Mouse (Mus musculus) lung, adult 2 months (tissue): Measurements from ENCODE around the gene Tradd.

Experiments used
- CTCF ChIP-seq: fragments of 200-500 bp; IDR thresholded peaks from 2 replicates; pipeline ENCODE4 v1.5.1; 2011; ENCODE audit warnings: mild to moderate bottlenecking, low read length, control low read depth; ENCODE audit not compliant: insufficient read depth
- POLR2A ChIP-seq: fragments of 200-500 bp; IDR thresholded peaks from 2 replicates; pipeline ENCODE4 v1.6.1; 2011; ENCODE audit warnings: low read depth, mild to moderate bottlenecking, control low read depth, low read length, borderline replicate concordance; ENCODE audit errors: extremely low read depth

DNA sequence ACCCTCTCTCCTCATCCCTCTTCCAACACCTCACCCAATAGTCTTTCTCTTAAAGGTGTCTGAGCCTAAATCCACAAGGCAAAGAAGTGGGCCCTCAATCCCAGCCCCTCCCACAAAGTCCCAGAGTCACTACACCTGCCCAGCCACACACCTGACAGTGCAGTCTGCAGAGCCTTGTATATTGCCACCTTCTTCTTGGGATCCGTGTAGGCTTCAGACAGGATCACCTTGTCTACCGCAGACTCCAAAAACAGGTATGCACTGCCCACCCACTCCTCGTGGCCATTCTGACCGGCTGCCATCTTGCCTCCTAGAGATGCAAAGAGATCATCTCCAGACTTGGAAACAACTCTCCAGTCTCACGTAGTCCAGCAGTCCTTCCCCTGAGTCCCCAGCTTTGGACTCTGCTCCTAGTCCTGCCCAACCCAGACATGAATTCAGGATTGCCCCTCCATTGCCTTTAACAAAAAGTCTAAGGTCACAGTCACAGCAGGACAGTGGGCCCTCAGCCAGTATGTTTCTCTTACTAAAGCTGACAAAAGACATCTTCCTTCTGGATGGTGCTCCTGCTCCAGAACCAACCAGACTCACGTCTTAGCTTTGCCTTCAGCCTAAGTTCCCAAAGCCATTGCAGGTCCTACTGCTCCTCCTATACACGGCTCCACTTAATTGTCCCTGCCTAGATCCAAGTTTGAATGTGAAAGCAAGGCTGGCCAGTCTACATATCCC, 3.9 kb downstream of the Tradd start:
- TF ChIP-seq CTCF = no peak
- no peak for TF ChIP-seq POLR2A
